ENCODE assay signal across 9 mouse cellular contexts in genomic region chr15:95794611-95795565, GRCm38 (mm10). TPM values are rescaled to one million over a fixed set of nuclear protein-coding genes. Genes with fewer than 3 reads are reported as not detected.
DNase-seq lines count a peak whose midpoint lies in the region; ATAC-seq and TF ChIP-seq lines count a peak whose summit lies in the region.
"Had no signal": no experiment of that assay in that cellular context is flagged by ENCODE, and none has a peak within 500 bp of the region (broad histone marks: within the 10 kb centered on the region; RNA-seq: fewer than 3 reads in every experiment).

No protein-coding gene starts in this region.

- H3K27me3 ChIP-seq in kidney, adult 2 months (replicated peaks; ENCODE audit: control insufficient read depth, insufficient read depth, low read length) = no peaks in the 10 kb centered on the region

- no peak for TF ChIP-seq CTCF in kidney, adult 2 months (conservative IDR thresholded peaks at IDR 0.05; ENCODE audit: insufficient read depth, insufficient read length, low read depth, low read length)

- 38% methylated on average over 10 of the region's 10 CpGs for WGBS in kidney, adult 2 months

- H3K4me3 ChIP-seq in kidney, adult 2 months (ENCODE audit: insufficient read depth, low read depth, low read length) = no peak overlapping the region
- H3K4me3 ChIP-seq: erythroblast, embryonic 14.5 days had no signal

- peak; percentile 55 for DNase-seq in kidney, adult 2 months
- no peak for DNase-seq in kidney, adult 11 months
- DNase-seq in adrenal gland, postnatal 25 days = peak; percentile 58
- DNase-seq in kidney, postnatal 36 days = peak; percentile 55 to 57
- peak; percentile 49 for DNase-seq in naive thymus-derived CD4-positive, alpha-beta T cell, adult 2 months (ENCODE audit: low read depth)
- no peak for DNase-seq in left cerebral cortex, adult 8-10 months (ENCODE audit: low spot score in 2 of 2)
- no peak for DNase-seq in layer of hippocampus, postnatal 10 days (ENCODE audit: low spot score in 2 of 2)

- ATAC-seq in activated CD4-positive, CD25-positive, alpha-beta regulatory T cell, adult 4 months = no peak

- no peak for TF ChIP-seq POLR2A in kidney, adult 2 months (IDR thresholded peaks at IDR 0.05; ENCODE audit: low read depth, low read length)

- H3K4me1 ChIP-seq in kidney, adult 2 months (ENCODE audit: control insufficient read depth, insufficient read depth, low read length) = peaks cover 9% of the 10 kb centered on the region

- no peak overlapping the region for H3K27ac ChIP-seq in kidney, adult 2 months (ENCODE audit: insufficient read depth, low read depth, low read length)

- no peaks in the 10 kb centered on the region for H3K36me3 ChIP-seq in kidney, adult 2 months (ENCODE audit: control insufficient read depth, insufficient read depth, low read length)

RNA-seq across cellular contexts. Expression of gene Ano6, which starts 4.2 kb away (rescaled TPM):
- polyA plus RNA-seq in kidney, adult 2 months (2012; rRNA removed) = 40.3 and 47.0 TPM in 2 replicates
- total RNA-seq in adrenal gland, postnatal 25 days (2021) = 75.2 and 75.4 TPM in 2 replicates
- total RNA-seq in left cerebral cortex, adult 8-10 months (2022) = 10 to 100 TPM; 21.3 to 27.1 (median 24.0) TPM
- total RNA-seq in layer of hippocampus, postnatal 10 days (2021) = 10 to 100 TPM; 26.7 to 27.7 TPM
- 10 to 100 TPM; 35.4 to 39.4 TPM for polyA plus RNA-seq in activated CD4-positive, CD25-positive, alpha-beta regulatory T cell, adult 4 months (2017; shearing (Covaris generic))

Comparison
In these comparisons a context has a peak if more than half of its experiments do, and no peak if none do; other contexts are left out.
1. DNase-seq: peak in kidney, adult 2 months (single experiment), adrenal gland, postnatal 25 days (single experiment), kidney, postnatal 36 days (2 of 2) and naive thymus-derived CD4-positive, alpha-beta T cell, adult 2 months (single experiment); none in kidney, adult 11 months (single experiment), left cerebral cortex, adult 8-10 months (0 of 2) and layer of hippocampus, postnatal 10 days (0 of 2).